In the genomic region with DNA sequence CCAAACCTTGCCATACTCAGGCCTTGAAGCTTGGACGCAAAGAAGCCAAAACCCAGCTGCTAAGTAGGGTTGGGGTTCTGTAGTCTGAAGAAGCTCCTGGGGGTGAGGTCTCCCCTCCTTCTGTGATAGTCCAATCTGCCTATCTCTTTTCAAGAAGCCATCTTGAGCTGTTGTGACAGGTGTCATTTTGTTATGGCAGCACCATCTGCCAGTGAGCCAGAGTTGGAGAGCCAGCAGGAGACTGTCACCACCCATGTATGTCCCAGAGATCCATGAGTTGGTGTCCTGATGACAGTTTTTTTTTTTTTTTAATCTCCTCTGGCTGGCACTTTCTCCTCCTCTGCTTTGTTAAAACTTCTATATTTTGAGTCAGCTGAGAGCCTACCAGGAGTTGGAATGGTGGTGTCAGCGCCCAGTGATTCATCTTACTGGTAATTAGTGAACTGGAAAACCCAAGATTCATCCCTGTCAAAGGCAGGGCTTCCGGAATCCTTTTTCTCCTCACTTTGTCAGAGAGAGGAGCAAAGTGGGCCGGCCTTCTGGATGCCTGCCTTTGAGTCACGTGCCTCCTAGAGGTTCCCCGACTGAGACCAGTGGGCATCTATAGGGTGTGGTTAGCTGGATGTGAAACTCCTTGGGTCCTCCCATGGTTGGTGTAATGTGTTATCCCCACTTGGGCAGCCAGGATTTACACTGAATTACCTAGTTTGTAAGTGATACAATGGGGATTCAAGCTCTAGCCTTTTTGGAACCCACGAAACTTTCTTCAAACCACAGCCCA, we compare ENCODE assay signal across 8 mouse cellular contexts. TPM values are rescaled to one million over a fixed set of nuclear protein-coding genes. Genes with fewer than 3 reads are reported as not detected.
DNase-seq lines count a peak whose midpoint lies in the region; ATAC-seq lines count a peak whose summit lies in the region.

No protein-coding gene starts in this region.

- H3K9ac ChIP-seq in heart, embryonic 15.5 days = peak overlapping the region; percentile 36

- H3K27me3 ChIP-seq in heart, embryonic 15.5 days = no peaks in the 10 kb centered on the region
- no peaks in the 10 kb centered on the region for H3K27me3 ChIP-seq in midbrain, embryonic 10.5 days (ENCODE audit: low read depth, poor library complexity, severe bottlenecking)

- H3K9me3 ChIP-seq in heart, embryonic 15.5 days (replicated peaks) = no peaks in the 10 kb centered on the region
- no peaks in the 10 kb centered on the region for H3K9me3 ChIP-seq in midbrain, embryonic 10.5 days (replicated peaks)

- H3K27ac ChIP-seq in heart, embryonic 15.5 days = peak overlapping the region; percentile 94
- peak overlapping the region; percentile 89 for H3K27ac ChIP-seq in midbrain, embryonic 10.5 days (replicated peaks)

- peak overlapping the region; percentile 94; the same call in 1 of the 2 replicates for H3K4me3 ChIP-seq in heart, embryonic 15.5 days
- peak overlapping the region; percentile 98; the same call in 1 of the 2 replicates for H3K4me3 ChIP-seq in midbrain, embryonic 10.5 days

- H3K4me1 ChIP-seq in heart, embryonic 15.5 days (replicated peaks) = peaks cover 63% of the 10 kb centered on the region
- peaks cover 54% of the 10 kb centered on the region for H3K4me1 ChIP-seq in midbrain, embryonic 10.5 days

- intact Hi-C loops in left cerebral cortex, postnatal 36 days (cut with DNase I) = no loop called here

- 46% methylated on average over 7 of the region's 7 CpGs for WGBS in heart, embryonic 15.5 days
- 50% methylated on average over 7 of the region's 7 CpGs for WGBS in midbrain, embryonic 10.5 days

- ATAC-seq in heart, embryonic 15.5 days (replicated peaks; ENCODE audit: insufficient number of reproducible peaks, insufficient read depth, low FRiP score, low read depth) = no peak

- peak; percentile 51 to 82 for DNase-seq in adrenal gland, adult (ENCODE audit: inconsistent age in 2 of 2, low spot score in 1 of 2)
- DNase-seq in adrenal gland, adult 8-10 months = no peak
- peak; percentile 40 for DNase-seq in urinary bladder, postnatal 25 days (ENCODE audit: low spot score)
- DNase-seq in urinary bladder, postnatal 4 days (ENCODE audit: low spot score in 2 of 2) = no peak
- peak; percentile 51 for DNase-seq in left cerebral cortex, postnatal 36 days (ENCODE audit: low spot score in 2 of 2)
- DNase-seq in midbrain, embryonic 10.5 days (ENCODE audit: low spot score) = no peak
- no peak for DNase-seq in B cell, adult 2 months

- H3K4me2 ChIP-seq in heart, embryonic 15.5 days = peak overlapping the region; percentile 90

- H3K36me3 ChIP-seq in heart, embryonic 15.5 days = 0 out of 2 replicates have a peak, but pooled peaks cover 3% of the 10 kb centered on the region
- peaks cover 26% of the 10 kb centered on the region for H3K36me3 ChIP-seq in midbrain, embryonic 10.5 days

RNA-seq across cellular contexts. Expression of a gene that starts 1.5 kb away (rescaled TPM):
- 10 to 100 TPM; 33.9 to 38.7 (median 37.6) TPM for total RNA-seq in adrenal gland, adult 8-10 months (2022)
- 20.6 and 27.2 TPM in 2 replicates for polyA plus RNA-seq in heart, embryonic 15.5 days (2015; fragmentation: Nextera tagmentation; extraction: Ambion mirVana)
- total RNA-seq in left cerebral cortex, postnatal 36 days (2021) = 10 to 100 TPM; 27.4 to 30.4 TPM
- polyA plus RNA-seq in midbrain, embryonic 10.5 days (2016; fragmentation: Nextera tagmentation; extraction: Ambion mirVana) = 45.0 and 48.9 TPM in 2 replicates

RNA-seq across cellular contexts. Expression of a gene that starts 5.8 kb away (rescaled TPM):
- 10 to 100 TPM; 22.3 to 33.2 (median 30.7) TPM for total RNA-seq in adrenal gland, adult 8-10 months (2022)
- polyA plus RNA-seq in heart, embryonic 15.5 days (2015; fragmentation: Nextera tagmentation; extraction: Ambion mirVana) = 42.2 and 43.2 TPM in 2 replicates
- 10 to 100 TPM; 13.0 to 14.5 TPM for total RNA-seq in left cerebral cortex, postnatal 36 days (2021)
- 48.6 and 49.1 TPM in 2 replicates for polyA plus RNA-seq in midbrain, embryonic 10.5 days (2016; fragmentation: Nextera tagmentation; extraction: Ambion mirVana)

RNA-seq across cellular contexts. Expression of a gene that starts 43.9 kb away (rescaled TPM):
- total RNA-seq in adrenal gland, adult 8-10 months (2022) = 10 to 100 TPM in 2 of 4 experiments, 1 to 10 TPM in 2; 7.5 to 20.9 (median 14.9) TPM
- polyA plus RNA-seq in heart, embryonic 15.5 days (2015; fragmentation: Nextera tagmentation; extraction: Ambion mirVana) = 6.1 and 7.6 TPM in 2 replicates
- total RNA-seq in left cerebral cortex, postnatal 36 days (2021) = 10 to 100 TPM; 51.3 to 57.3 TPM
- 33.2 and 34.7 TPM in 2 replicates for polyA plus RNA-seq in midbrain, embryonic 10.5 days (2016; fragmentation: Nextera tagmentation; extraction: Ambion mirVana)

RNA-seq across cellular contexts. Expression of a gene that starts 45.3 kb away (rescaled TPM):
- 10 to 100 TPM; 21.1 to 32.2 (median 27.0) TPM for total RNA-seq in adrenal gland, adult 8-10 months (2022)
- polyA plus RNA-seq in heart, embryonic 15.5 days (2015; fragmentation: Nextera tagmentation; extraction: Ambion mirVana) = 28.0 and 37.7 TPM in 2 replicates
- total RNA-seq in left cerebral cortex, postnatal 36 days (2021) = 1 to 10 TPM; 3.0 to 3.8 TPM
- polyA plus RNA-seq in midbrain, embryonic 10.5 days (2016; fragmentation: Nextera tagmentation; extraction: Ambion mirVana) = 22.1 and 25.0 TPM in 2 replicates

RNA-seq across cellular contexts. Expression of a gene that starts 55.5 kb away (rescaled TPM):
- 10 to 100 TPM; 64.2 to 74.4 (median 69.4) TPM for total RNA-seq in adrenal gland, adult 8-10 months (2022)
- polyA plus RNA-seq in heart, embryonic 15.5 days (2015; fragmentation: Nextera tagmentation; extraction: Ambion mirVana) = 120 and 137 TPM in 2 replicates
- total RNA-seq in left cerebral cortex, postnatal 36 days (2021) = 10 to 100 TPM; 41.0 to 43.1 TPM
- polyA plus RNA-seq in midbrain, embryonic 10.5 days (2016; fragmentation: Nextera tagmentation; extraction: Ambion mirVana) = 138 and 153 TPM in 2 replicates

Comparison
In these comparisons a context has a peak if more than half of its experiments do, and no peak if none do; other contexts are left out.
1. DNase-seq: peak in adrenal gland, adult (2 of 2), urinary bladder, postnatal 25 days (single experiment) and left cerebral cortex, postnatal 36 days (2 of 2); none in adrenal gland, adult 8-10 months (single experiment), urinary bladder, postnatal 4 days (0 of 2), midbrain, embryonic 10.5 days (single experiment) and B cell, adult 2 months (0 of 2).